Mouse (Mus musculus): Measurements from ENCODE around the gene Snx5.

The Snx5 gene

DNA sequence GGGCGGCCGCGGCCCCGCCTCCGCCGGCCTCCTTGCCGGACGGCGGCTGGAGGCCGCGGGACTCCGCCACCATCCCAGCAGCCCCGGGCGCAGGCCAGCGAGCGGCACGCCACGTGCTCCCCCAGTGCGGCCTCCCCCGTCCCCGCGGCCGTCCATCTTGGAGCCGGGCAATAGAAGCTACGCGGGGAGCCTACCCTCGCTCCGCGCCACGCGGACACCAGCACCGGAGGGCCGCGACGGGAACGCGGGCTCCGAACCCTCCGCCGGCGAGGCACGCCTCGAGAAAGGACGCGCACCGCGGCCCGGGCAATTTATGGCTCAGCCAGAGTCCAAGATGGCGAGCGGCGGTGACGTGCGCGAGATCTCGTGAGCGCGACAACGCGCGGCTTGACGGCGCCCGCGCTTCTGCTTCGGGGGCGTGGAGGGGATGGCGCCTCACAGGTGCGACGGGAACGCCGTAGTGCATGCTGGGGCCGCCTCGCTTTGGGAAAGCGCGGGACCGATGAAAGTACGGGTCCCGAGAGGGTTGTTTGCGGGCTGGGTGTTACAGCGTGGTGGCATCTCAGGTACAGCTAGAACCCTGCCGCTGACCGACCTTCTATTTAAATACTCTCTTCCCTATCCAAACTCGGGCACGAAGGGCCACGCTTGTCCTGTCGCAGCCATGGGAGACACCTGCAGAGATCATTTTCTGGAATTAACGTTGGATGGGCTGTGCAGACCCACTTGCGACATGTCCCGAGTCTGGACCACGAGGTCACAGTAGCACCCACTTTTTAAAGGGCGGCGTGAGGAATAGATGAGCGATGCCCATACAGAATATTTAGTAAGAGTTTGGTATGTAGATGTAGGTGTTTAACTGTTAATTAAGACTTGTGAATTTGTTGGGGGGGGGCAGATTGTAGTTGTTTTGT, at the start of gene Snx5, which contains the start of gene Mgme1:
Snx5 (minus strand) TSS at position 400 of the 914 bp plus-strand sequence.
Mgme1 (plus strand) TSS at position 157 of the 914 bp plus-strand sequence.
- peak; percentile 96 for DNase-seq

- DNase-seq: no peak
These were observed 40.7 kb upstream of the Snx5 start for GRCm38 (mm10) chr2:144311372-144311771.

- no peak for DNase-seq
These were observed 39.6 kb upstream of the Snx5 start for GRCm38 (mm10) chr2:144310273-144310672.

GRCm38 (mm10) chr2:144308561-144308960, 37.9 kb upstream of the Snx5 start:
- no peak for DNase-seq

DNA sequence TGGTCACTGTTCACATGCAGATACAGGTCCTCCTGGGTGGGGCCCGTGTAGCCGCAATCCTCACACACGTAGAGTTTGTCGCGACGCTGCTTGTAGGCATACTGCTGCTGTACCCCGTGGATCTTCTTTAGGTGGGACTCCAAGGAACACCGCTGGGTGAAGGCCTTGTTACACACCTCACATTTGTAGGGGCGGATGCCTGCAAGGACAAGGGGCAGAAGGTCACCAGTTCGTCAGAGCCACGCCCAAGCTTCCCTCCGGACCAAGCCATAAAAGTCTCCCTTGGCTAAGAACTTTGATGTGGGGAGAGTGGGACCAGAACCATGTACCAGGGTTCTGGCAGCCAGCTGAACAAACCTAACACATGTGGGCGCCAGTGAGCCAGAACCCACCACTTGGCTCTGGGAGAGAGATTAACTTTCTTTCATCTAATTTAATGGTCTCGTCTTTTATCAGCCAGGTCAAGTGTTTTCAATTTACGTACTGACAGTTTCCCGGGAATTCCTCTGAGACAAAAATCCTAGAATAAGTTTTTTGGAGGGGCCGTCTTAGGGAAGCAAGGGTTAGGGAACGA, 35.1 kb upstream of the Snx5 start:
- DNase-seq: no peak

DNA sequence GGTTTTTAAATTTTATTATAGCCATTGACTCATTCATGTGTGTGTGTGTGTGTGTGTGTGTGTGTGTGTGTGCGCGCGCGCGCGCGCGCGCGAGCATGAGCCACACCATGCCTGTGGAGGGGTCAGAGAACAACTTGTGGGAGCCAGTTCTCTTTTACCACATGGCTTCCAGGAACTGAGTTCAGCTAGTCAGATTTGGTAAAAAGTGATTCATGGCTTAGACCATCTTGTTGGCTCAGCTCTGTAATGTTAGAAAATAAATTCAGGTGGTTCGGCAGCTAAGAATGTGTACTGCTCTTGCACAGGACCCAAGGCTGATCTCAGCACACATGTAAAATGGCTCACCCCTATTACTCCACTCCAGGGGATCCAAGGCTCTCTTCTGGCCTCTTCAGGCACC, 30.4 kb upstream of the Snx5 start:
- DNase-seq: no peak

DNA sequence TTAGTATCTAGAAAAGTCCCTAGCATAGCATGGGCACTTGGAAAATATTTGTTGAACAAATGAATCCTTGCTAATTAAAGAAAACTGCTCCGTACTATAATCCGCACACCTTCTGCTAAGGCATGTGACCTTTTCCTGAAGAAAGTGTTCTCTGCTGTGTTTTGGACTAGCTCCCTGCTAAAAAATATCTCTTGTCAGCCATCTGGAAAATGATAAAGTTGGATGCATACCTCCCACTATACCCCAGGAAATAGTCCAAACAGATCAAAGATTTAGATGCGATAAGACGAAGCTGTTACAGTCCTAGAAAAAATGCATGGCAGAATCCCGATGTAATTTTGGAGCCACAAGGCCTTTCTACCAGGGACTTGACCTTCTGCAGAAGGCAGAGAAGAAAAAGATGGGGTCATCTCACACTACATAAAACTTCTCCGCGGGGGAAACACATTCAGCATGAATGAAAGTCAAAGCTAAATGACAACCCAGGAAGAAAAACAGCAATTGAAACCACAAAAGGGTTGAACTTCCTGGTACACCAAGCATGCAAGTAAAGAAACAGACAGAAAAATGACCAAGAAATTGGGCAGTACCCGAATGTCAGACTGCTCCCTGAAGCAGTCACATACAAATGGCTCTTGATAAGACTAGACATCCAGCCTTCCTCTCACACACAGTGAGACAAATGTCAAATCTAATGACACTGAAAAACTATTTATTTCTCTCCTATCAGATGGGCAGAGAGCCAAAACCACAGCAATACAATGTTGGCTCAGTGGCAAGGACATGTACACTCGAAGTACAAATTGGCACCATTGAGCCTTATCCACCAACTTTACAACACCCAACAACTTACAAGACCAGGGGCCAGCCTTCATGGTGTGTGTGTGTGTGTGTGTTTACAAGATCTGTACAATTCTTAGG, 29.3 kb upstream of the Snx5 start:
- no peak for DNase-seq

GRCm38 (mm10) chr2:144295145-144295735, 24.5 kb upstream of the Snx5 start:
- no peak for DNase-seq

- DNase-seq: peak; percentile 53
These were observed 21.0 kb upstream of the Snx5 start for GRCm38 (mm10) chr2:144291600-144292305.

GRCm38 (mm10) chr2:144290321-144290720, 19.6 kb upstream of the Snx5 start:
- DNase-seq: no peak

DNA sequence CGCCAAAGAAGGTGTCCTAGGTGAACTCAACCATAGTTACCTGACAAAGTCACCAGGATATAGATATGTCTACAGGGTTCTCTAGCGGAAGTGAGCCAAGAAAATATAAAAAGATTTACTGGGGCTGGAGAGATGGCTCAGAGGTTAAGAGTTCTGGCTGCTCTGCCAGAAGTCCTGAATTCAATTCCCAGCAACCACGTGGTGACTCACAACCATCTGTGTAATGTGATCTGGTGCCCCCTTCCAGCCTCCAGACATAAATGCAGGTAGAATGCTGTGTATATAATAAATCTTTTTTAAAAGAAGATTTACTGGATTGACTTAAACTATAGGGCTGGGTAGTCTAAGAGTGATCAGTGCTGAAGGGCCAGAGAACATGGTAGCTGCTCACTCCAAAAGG, 10.7 kb upstream of the Snx5 start:
- DNase-seq: no peak

- no peak for DNase-seq
These were observed 9.9 kb upstream of the Snx5 start for GRCm38 (mm10) chr2:144280568-144280967.

GRCm38 (mm10) chr2:144279742-144280141, 9.0 kb upstream of the Snx5 start:
- DNase-seq: peak; percentile 57

DNA sequence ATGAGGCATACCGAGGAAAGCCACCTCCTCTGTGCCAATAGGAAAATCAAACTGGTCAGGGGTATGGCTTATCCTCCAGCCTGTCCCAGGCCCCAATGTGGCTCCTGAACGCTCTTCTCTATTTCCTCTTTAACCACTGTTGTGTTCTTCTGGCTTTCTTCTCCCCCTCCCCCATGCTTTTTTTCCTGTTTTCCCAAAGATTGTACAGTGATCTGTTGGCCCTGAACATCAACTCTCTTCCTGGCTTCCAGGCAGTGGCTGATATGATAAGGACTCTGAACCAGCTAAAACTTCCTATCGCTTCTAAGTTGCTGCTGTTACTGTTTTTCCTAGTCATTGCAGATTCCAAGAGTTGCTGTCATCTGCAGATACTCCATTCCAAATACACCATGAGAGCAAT, 6.2 kb upstream of the Snx5 start:
- DNase-seq: no peak

- no peak for DNase-seq
These were observed 4.0 kb upstream of the Snx5 start for GRCm38 (mm10) chr2:144274741-144275140.

- DNase-seq: no peak
These were observed 1.4 kb upstream of the Snx5 start for GRCm38 (mm10) chr2:144272088-144272487.

- DNase-seq: no peak
These were observed 829 bp downstream of the Snx5 start for GRCm38 (mm10) chr2:144269679-144270475.

DNA sequence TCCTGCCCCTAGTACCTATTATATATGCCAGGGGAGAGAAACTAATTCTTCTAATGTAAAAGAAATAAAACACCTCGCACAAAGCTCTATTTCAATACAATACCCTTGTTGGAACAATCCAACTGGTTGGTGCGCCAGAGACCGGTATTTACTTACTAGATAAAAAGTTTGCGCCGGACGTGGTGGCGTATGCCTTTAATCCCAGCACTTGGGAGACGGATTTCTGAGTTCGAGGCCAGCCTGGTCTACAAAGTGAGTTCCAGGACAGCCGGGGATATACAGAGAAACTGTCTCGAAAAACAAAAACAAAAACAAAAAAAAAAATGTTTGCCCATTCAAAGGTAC, 1.4 kb downstream of the Snx5 start:
- no peak for DNase-seq

DNA sequence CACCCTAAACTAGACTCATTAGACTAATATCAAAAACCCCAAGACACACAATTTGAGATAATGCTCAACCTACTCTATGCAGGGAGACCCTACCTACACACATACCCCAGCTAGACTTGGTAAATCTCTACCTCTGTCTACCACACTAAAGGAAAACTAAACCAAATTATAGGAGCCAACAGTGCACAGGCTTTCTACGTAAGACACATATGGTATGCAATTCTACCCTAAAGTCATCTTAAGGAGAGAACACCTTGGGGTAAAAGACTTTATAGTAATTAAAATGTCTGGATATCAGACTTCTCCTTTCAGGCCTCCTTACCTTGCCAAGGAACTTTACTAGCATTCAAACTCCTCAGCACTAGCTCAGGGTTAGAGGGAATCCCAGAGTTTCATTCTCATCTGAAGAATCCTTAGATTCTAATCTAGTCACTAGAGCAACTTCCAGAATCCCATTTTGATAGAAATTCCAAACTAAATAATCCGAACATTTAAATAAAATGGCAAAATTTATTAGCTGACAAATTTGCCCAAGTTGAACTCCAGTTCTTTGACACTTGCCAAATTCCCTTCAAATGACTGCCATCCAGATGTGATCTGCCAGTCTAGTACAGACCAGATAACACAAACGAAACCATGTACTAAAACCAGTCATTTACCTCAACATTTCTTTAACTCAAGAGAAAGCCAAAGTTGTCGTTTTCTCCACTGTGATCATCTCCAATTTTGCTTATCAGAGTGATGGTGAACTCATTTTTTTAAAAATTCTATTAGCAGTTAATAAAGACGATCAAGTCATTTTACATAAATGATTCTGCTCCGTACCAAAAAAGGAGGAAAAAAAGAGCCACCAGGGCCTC, 2.0 kb downstream of the Snx5 start:
- DNase-seq: no peak

- no peak for DNase-seq
These were observed 3.0 kb downstream of the Snx5 start for GRCm38 (mm10) chr2:144267731-144268015.
